Comparison of ENCODE assay signal across 29 mouse cellular contexts in the genomic region with DNA sequence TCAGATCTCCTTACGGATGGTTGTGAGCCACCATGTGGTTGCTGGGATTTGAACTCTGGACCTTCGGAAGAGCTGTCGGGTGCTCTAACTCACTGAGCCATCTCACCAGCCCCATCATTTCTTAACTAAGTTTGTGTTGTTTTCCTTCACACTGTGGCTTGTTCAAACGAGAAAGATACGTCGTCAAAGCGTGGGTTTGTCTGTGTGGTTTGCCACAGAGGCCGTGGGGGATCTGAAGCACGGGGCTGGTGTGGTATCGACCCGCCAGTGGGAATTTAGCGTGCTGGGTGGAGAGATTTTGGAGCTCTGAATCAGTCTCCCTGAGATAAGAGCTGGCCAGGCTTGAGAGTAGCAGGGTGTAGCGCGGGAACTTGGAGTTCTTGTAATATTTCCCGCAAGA. TPM values are rescaled to one million over a fixed set of nuclear protein-coding genes. Genes with fewer than 3 reads are reported as not detected.
"Had no signal": no experiment of that assay in that cellular context is flagged by ENCODE, and none has a peak within 500 bp of the region (broad histone marks: within the 10 kb centered on the region; RNA-seq: fewer than 3 reads in every experiment).

No protein-coding gene starts in this region.

- DNase-seq: gastrocnemius, postnatal 14 days; gastrocnemius, postnatal 36 days; heart, adult 11 months; heart, adult 2 months; heart, postnatal 14 days; heart, postnatal 4 days; kidney, adult 18-20 months; kidney, adult 9 months; kidney, postnatal 14 days; kidney, postnatal 36 days; liver; liver, embryonic 13.5 days had no signal

- H3K27ac ChIP-seq: heart, adult 2 months; heart, embryonic 13.5 days; heart, embryonic 15.5 days; hindbrain, embryonic 10.5 days; hindbrain, embryonic 12.5 days; hindbrain, embryonic 15.5 days; hindbrain, postnatal 0 days; intestine, embryonic 15.5 days; kidney, embryonic 15.5 days; kidney, postnatal 0 days; left cerebral cortex, adult 2 months; limb, embryonic 10.5 days; limb, embryonic 12.5 days; liver, embryonic 13.5 days; liver, embryonic 15.5 days had no signal

- H3K36me3 ChIP-seq: heart, embryonic 13.5 days; heart, embryonic 15.5 days; hindbrain, embryonic 10.5 days; hindbrain, embryonic 12.5 days; hindbrain, embryonic 15.5 days; intestine, embryonic 15.5 days; kidney, embryonic 15.5 days; limb, embryonic 10.5 days; limb, embryonic 12.5 days; liver, embryonic 13.5 days; liver, embryonic 15.5 days had no signal

- H3K4me2 ChIP-seq: heart, embryonic 11.5 days; heart, embryonic 13.5 days; heart, embryonic 15.5 days; hindbrain, embryonic 12.5 days; hindbrain, embryonic 15.5 days; intestine, embryonic 15.5 days; kidney, embryonic 15.5 days; limb, embryonic 12.5 days; liver, embryonic 11.5 days; liver, embryonic 13.5 days; liver, embryonic 15.5 days had no signal

- ATAC-seq: hindbrain, postnatal 0 days; inflammation-experienced regulatory T-cells, adult 6 months; intestine, embryonic 15.5 days; intestine, postnatal 0 days had no signal

- H3K4me1 ChIP-seq: hindbrain, embryonic 12.5 days; hindbrain, embryonic 15.5 days had no signal

- H3K9me3 ChIP-seq: heart, embryonic 13.5 days; heart, embryonic 15.5 days; hindbrain, embryonic 10.5 days; hindbrain, embryonic 12.5 days; hindbrain, embryonic 15.5 days; intestine, embryonic 15.5 days; kidney, embryonic 15.5 days; limb, embryonic 10.5 days; limb, embryonic 12.5 days; liver, embryonic 13.5 days; liver, embryonic 15.5 days had no signal

- H3K4me3 ChIP-seq: heart, adult 2 months; heart, embryonic 13.5 days; heart, embryonic 15.5 days; hindbrain, embryonic 10.5 days; hindbrain, embryonic 12.5 days; hindbrain, embryonic 15.5 days; intestine, embryonic 15.5 days; kidney, embryonic 15.5 days; left cerebral cortex, adult 2 months; limb, embryonic 10.5 days; limb, embryonic 12.5 days; liver, embryonic 13.5 days; liver, embryonic 15.5 days had no signal

- H3K27me3 ChIP-seq: heart, embryonic 13.5 days; heart, embryonic 15.5 days; hindbrain, embryonic 12.5 days; hindbrain, embryonic 15.5 days; intestine, embryonic 15.5 days; kidney, embryonic 15.5 days; limb, embryonic 12.5 days; liver, embryonic 15.5 days had no signal

- H3K9ac ChIP-seq: heart, embryonic 13.5 days; heart, embryonic 15.5 days; hindbrain, embryonic 12.5 days; hindbrain, embryonic 15.5 days; intestine, embryonic 15.5 days; kidney, embryonic 15.5 days; limb, embryonic 12.5 days; liver, embryonic 13.5 days; liver, embryonic 15.5 days had no signal

RNA-seq across cellular contexts. Expression of a gene that starts 57.2 kb away (rescaled TPM):
- polyA plus RNA-seq: inflammation-experienced regulatory T-cells, adult 6 months had no signal
